Mouse (Mus musculus) heart, embryonic 12.5 days (tissue): ENCODE results near the gene Ubfd1. TPM values are rescaled to one million over a fixed set of nuclear protein-coding genes. Genes with fewer than 3 reads are reported as not detected.

Experiments
- polyA plus RNA-seq: library from polyadenylated mRNA; unstranded; fragments of >200 nt; fragmentation: Nextera tagmentation; extraction: Ambion mirVana; gene quantifications from 2 replicates; pipeline ENCODE4 v1.2.1, GENCODE M21; 2016

The Ubfd1 gene
- polyA plus RNA-seq, 1 experiment from 2014 or later, result 73.5 TPM

Other genes with a start within 250 kb of the Ubfd1 start
- gene Scnn1b, start 202.1 kb upstream of the Ubfd1 start, polyA plus RNA-seq, result not detected in 2 replicates
- gene Cog7, start 85.5 kb upstream of the Ubfd1 start, polyA plus RNA-seq, result 18.1 and 18.8 TPM in 2 replicates
- gene Gga2, start 46.0 kb upstream of the Ubfd1 start, polyA plus RNA-seq, result 98.0 and 99.4 TPM in 2 replicates
- 24.7 and 25.0 TPM in 2 replicates for gene Ears2, start 88 bp downstream of the Ubfd1 start, polyA plus RNA-seq
- 1,263 and 1,284 TPM in 2 replicates for gene Ndufab1, start 34.7 kb downstream of the Ubfd1 start, polyA plus RNA-seq
- gene Palb2, start 65.8 kb downstream of the Ubfd1 start, polyA plus RNA-seq, result 13.2 and 14.1 TPM in 2 replicates
- gene Dctn5, start 65.9 kb downstream of the Ubfd1 start, polyA plus RNA-seq, result 70.1 and 73.9 TPM in 2 replicates
- gene Plk1, start 92.3 kb downstream of the Ubfd1 start, polyA plus RNA-seq, result 103 and 112 TPM in 2 replicates
- gene Ern2, start 119.0 kb downstream of the Ubfd1 start, polyA plus RNA-seq, result not detected in 2 replicates
- 0.15 and 0.42 TPM in 2 replicates for gene Chp2, start 152.3 kb downstream of the Ubfd1 start, polyA plus RNA-seq
- 9.0 and 10.5 TPM in 2 replicates for gene Prkcb, start 221.6 kb downstream of the Ubfd1 start, polyA plus RNA-seq